Mouse (Mus musculus): ENCODE measurements around the gene Ebf1.

- TF ChIP-seq CTCF (IDR thresholded peaks at IDR 0.05; ENCODE audit: low read depth) (no peak), EP300 (optimal IDR thresholded peaks at IDR 0.05) (no peak)
Measured at GRCm38 (mm10) chr11:44875171-44875570, 258.1 kb downstream of the Ebf1 start.

Measured in stomach, postnatal 0 days (tissue).